Mouse (Mus musculus): ENCODE results near the gene Rbms2. TPM values are rescaled to one million over a fixed set of nuclear protein-coding genes. Genes with fewer than 3 reads are reported as not detected.
"Not testable (repeated sequence)": the region's sequence is repeated elsewhere in the genome, so short reads cannot be mapped to it uniquely, and the experiment has no call there.

The Rbms2 gene
- polyA plus RNA-seq, 1 experiment from 2014 or later, result 11.7 TPM

GRCm38 (mm10) chr10:128088181-128088580, 91.9 kb downstream of the Rbms2 start:
- ATAC-seq, result no peak
- H3K36me3 ChIP-seq (ENCODE audit: control insufficient read depth, insufficient read depth), result peaks cover 47% of the 10 kb centered on the region

DNA sequence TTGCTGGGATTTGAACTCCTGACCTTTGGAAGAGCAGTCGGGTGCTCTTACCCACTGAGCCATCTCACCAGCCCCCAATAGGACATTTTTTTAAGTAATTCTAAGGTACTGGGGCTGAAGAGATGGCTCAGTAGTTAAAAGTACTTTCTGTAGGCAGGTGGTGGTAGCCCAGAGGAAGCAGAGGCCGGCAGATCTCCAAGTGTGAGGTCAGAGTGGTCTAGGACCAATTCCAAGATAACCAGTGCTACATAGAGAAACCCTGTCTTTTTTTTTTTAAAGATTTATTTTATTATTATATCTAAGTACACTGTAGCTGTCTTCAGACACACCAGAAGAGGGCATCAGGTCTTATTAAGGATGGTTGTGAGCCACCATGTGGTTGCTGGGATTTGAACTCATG, 92.9 kb downstream of the Rbms2 start:
- not testable (repeated sequence) for H3K4me2 ChIP-seq (replicated peaks; ENCODE audit: low read depth); ATAC-seq; H3K4me1 ChIP-seq (replicated peaks; ENCODE audit: control insufficient read depth, insufficient read depth, low read length); H3K27ac ChIP-seq (ENCODE audit: low read depth, low read length); H3K27me3 ChIP-seq (replicated peaks; ENCODE audit: control insufficient read depth, insufficient read depth, low read length); H3K9ac ChIP-seq (ENCODE audit: low read depth, low read length); H3K4me3 ChIP-seq (ENCODE audit: low read depth, low read length); H3K9me3 ChIP-seq (ENCODE audit: control insufficient read depth)
- H3K36me3 ChIP-seq (ENCODE audit: control insufficient read depth, insufficient read depth), result peaks cover 47% of the 10 kb centered on the region
- WGBS, result 70% methylated on average over 2 of the region's 2 CpGs

More at GRCm38 (mm10) chr10:128088181-128088580, 91.9 kb downstream of the Rbms2 start:
- H3K4me3 ChIP-seq (ENCODE audit: low read depth, low read length), result no peak overlapping the region
- H3K4me2 ChIP-seq (replicated peaks; ENCODE audit: low read depth), result no peak overlapping the region
- H3K9me3 ChIP-seq (ENCODE audit: control insufficient read depth), result no peaks in the 10 kb centered on the region
- no peak overlapping the region for H3K9ac ChIP-seq (ENCODE audit: low read depth, low read length)
- 0 out of 2 replicates have a peak, but pooled peaks cover 5% of the 10 kb centered on the region for H3K4me1 ChIP-seq (replicated peaks; ENCODE audit: control insufficient read depth, insufficient read depth, low read length)
- no peak for TF ChIP-seq CTCF (IDR thresholded peaks at IDR 0.05; ENCODE audit: low read depth)
- H3K27me3 ChIP-seq (replicated peaks; ENCODE audit: control insufficient read depth, insufficient read depth, low read length), result no peaks in the 10 kb centered on the region
- 88% methylated on average over 5 of the region's 5 CpGs for WGBS
- no peak overlapping the region for H3K27ac ChIP-seq (ENCODE audit: low read depth, low read length)

GRCm38 (mm10) chr10:128086391-128086790, 93.7 kb downstream of the Rbms2 start:
- WGBS, result 62% methylated on average over 6 of the region's 6 CpGs
- no peak overlapping the region for H3K4me2 ChIP-seq (replicated peaks; ENCODE audit: low read depth)
- no peak for ATAC-seq
- no peaks in the 10 kb centered on the region for H3K27me3 ChIP-seq (replicated peaks; ENCODE audit: control insufficient read depth, insufficient read depth, low read length)
- H3K36me3 ChIP-seq (ENCODE audit: control insufficient read depth, insufficient read depth), result peaks cover 47% of the 10 kb centered on the region
- peak; percentile 74 for TF ChIP-seq CTCF (IDR thresholded peaks at IDR 0.05; ENCODE audit: low read depth)
- no peak overlapping the region for H3K4me3 ChIP-seq (ENCODE audit: low read depth, low read length)
- H3K9ac ChIP-seq (ENCODE audit: low read depth, low read length), result no peak overlapping the region
- peak overlapping the region; percentile 31; the same call in 1 of the 2 replicates for H3K27ac ChIP-seq (ENCODE audit: low read depth, low read length)
- H3K9me3 ChIP-seq (ENCODE audit: control insufficient read depth), result no peaks in the 10 kb centered on the region
- H3K4me1 ChIP-seq (replicated peaks; ENCODE audit: control insufficient read depth, insufficient read depth, low read length), result peaks cover 9% of the 10 kb centered on the region; the same call in 1 of the 2 replicates

- ATAC-seq, result no peak
- Histone ChIP-seq H3K36me3 (ENCODE audit: control insufficient read depth, insufficient read depth) (peaks cover 38% of the 10 kb centered on the region), H3K4me2 (replicated peaks; ENCODE audit: low read depth) (peak overlapping the region; percentile 82), H3K9me3 (ENCODE audit: control insufficient read depth) (no peaks in the 10 kb centered on the region), H3K27me3 (replicated peaks; ENCODE audit: control insufficient read depth, insufficient read depth, low read length) (no peaks in the 10 kb centered on the region), H3K4me3 (ENCODE audit: low read depth, low read length) (peak overlapping the region; percentile 95), H3K27ac (ENCODE audit: low read depth, low read length) (peak overlapping the region; percentile 80), H3K4me1 (replicated peaks; ENCODE audit: control insufficient read depth, insufficient read depth, low read length) (peaks cover 4% of the 10 kb centered on the region; the same call in 1 of the 2 replicates), H3K9ac (ENCODE audit: low read depth, low read length) (peak overlapping the region; percentile 95)
- 2% methylated on average over 3 of the region's 3 CpGs for WGBS
- no peak for TF ChIP-seq CTCF (IDR thresholded peaks at IDR 0.05; ENCODE audit: low read depth)
These were observed 95.9 kb downstream of the Rbms2 start for GRCm38 (mm10) chr10:128084160-128084559.

DNA sequence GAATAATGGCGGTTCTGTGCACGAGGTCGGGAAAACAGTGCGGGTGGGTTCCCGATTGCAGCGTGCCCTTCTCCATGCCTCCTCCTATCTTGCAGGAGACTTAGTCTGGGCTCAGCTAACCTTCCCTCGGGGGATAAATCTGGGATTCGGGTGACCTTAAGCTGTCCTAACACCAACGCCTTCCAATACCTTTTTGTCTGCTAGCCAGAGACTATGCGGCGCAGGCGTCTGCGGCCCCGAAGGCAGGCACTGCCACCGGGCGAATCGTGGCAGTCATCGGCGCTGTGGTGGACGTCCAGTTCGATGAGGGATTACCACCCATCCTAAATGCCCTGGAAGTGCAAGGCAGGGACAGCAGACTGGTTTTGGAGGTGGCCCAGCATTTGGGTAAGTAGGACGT, 96.4 kb downstream of the Rbms2 start:
- no peaks in the 10 kb centered on the region for H3K9me3 ChIP-seq (ENCODE audit: control insufficient read depth)
- H3K27me3 ChIP-seq (replicated peaks; ENCODE audit: control insufficient read depth, insufficient read depth, low read length), result no peaks in the 10 kb centered on the region
- peaks cover 34% of the 10 kb centered on the region for H3K36me3 ChIP-seq (ENCODE audit: control insufficient read depth, insufficient read depth)
- H3K4me3 ChIP-seq (ENCODE audit: low read depth, low read length), result peak overlapping the region; percentile 95
- WGBS, result under 1% methylated on average over 22 of the region's 22 CpGs
- TF ChIP-seq CTCF (IDR thresholded peaks at IDR 0.05; ENCODE audit: low read depth), result no peak
- peak overlapping the region; percentile 80 for H3K27ac ChIP-seq (ENCODE audit: low read depth, low read length)
- peak overlapping the region; percentile 82 for H3K4me2 ChIP-seq (replicated peaks; ENCODE audit: low read depth)
- peak overlapping the region; percentile 95 for H3K9ac ChIP-seq (ENCODE audit: low read depth, low read length)
- no peak for ATAC-seq
- H3K4me1 ChIP-seq (replicated peaks; ENCODE audit: control insufficient read depth, insufficient read depth, low read length), result peaks cover 4% of the 10 kb centered on the region; the same call in 1 of the 2 replicates

- Histone ChIP-seq H3K9ac (ENCODE audit: low read depth, low read length) (peak within 1 kb of the TSS; percentile 95), H3K36me3 (ENCODE audit: control insufficient read depth, insufficient read depth) (peaks cover 28% of the 10 kb centered on the region), H3K27ac (ENCODE audit: low read depth, low read length) (peak within 1 kb of the TSS; percentile 80), H3K4me1 (replicated peaks; ENCODE audit: control insufficient read depth, insufficient read depth, low read length) (peaks cover 4% of the 10 kb centered on the region; the same call in 1 of the 2 replicates), H3K4me2 (replicated peaks; ENCODE audit: low read depth) (peak within 1 kb of the TSS; percentile 82), H3K27me3 (replicated peaks; ENCODE audit: control insufficient read depth, insufficient read depth, low read length) (no peaks in the 10 kb centered on the region), H3K4me3 (ENCODE audit: low read depth, low read length) (peak within 1 kb of the TSS; percentile 95), H3K9me3 (ENCODE audit: control insufficient read depth) (no peaks in the 10 kb centered on the region)
- ATAC-seq, result peak; percentile 99
- TF ChIP-seq CTCF (IDR thresholded peaks at IDR 0.05; ENCODE audit: low read depth), result no peak
- under 1% methylated on average over 34 of the region's 34 CpGs for WGBS
These were observed 97.1 kb downstream of the Rbms2 start, which contains the start of gene Atp5b for GRCm38 (mm10) chr10:128082880-128083421. Atp5b (plus strand) TSS chr10:128083273.
